Mouse (Mus musculus): Measurements from ENCODE around the gene Cacna1d. TPM values are rescaled to one million over a fixed set of nuclear protein-coding genes. Genes with fewer than 3 reads are reported as not detected.

Cacna1d gene
- polyA plus RNA-seq, 2 experiments = 4.9 to 13.0 TPM

DNA sequence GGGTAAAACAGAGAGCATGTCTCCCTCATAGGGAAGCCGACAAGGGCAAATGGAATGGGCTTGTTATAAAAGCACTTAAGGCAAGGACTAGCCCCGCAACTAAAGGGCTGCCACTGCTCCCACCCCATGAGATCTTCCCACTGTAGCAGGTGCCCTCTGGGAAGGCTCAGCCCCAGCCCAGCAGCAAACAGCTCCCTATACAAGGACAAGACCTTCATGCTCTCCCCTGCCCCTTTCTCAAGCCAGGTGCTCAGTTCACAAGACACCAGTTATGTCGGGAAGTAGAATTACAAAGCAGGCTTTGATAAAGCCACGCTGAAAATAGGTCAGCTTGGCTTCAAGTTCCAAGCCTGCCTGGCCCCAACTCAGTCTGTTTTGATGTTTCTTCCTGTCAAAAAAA, 233.6 kb downstream of the Cacna1d start:
- H3K4me1 ChIP-seq (ENCODE audit: control insufficient read depth, insufficient read depth, low read length) = peaks cover 11% of the 10 kb centered on the region; the same call in 1 of the 2 replicates
- DNase-seq (ENCODE audit: low spot score) (no peak), ATAC-seq (ENCODE audit: low FRiP score, low read depth) (no peak)
- H3K27me3 ChIP-seq (ENCODE audit: control insufficient read depth, insufficient read depth, low read length) = no peaks in the 10 kb centered on the region
- no peaks in the 10 kb centered on the region for H3K9me3 ChIP-seq (ENCODE audit: control insufficient read depth, low read length)
- H3K27ac ChIP-seq (replicated peaks; ENCODE audit: low read depth, low read length) = no peak overlapping the region
- no peak overlapping the region for H3K4me3 ChIP-seq (replicated peaks; ENCODE audit: low read length)
- no peak overlapping the region for H3K4me2 ChIP-seq (replicated peaks; ENCODE audit: low read depth, low read length, severe bottlenecking)
- no peaks in the 10 kb centered on the region for H3K36me3 ChIP-seq (ENCODE audit: control insufficient read depth, insufficient read depth, low read length)
- no peak overlapping the region for H3K9ac ChIP-seq (ENCODE audit: low read depth, low read length, severe bottlenecking)
- WGBS = 34% methylated on average over 4 of the region's 4 CpGs
- TF ChIP-seq POLR2A (IDR thresholded peaks at IDR 0.05; ENCODE audit: borderline replicate concordance, extremely low read depth, insufficient read depth, insufficient read length) = no peak

DNA sequence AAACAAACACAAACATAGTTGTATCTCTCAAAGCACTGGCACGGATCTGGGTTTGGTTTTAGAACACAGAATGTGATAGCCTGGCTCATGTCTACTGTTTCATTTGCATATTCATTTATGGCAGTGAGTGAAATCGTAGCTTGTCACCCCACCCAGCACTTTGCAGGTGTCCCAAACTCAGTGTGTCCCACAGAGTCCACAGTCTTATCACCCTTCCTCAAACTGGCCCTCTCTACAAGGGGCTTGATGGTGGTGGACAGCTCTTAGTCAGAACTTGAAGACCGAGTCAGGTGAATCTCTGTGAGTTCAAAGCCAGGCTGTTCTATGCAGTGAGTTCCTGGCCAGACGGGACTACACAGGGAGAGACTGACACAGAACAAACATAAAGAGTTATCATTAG, 234.8 kb downstream of the Cacna1d start:
- Histone ChIP-seq H3K9me3 (ENCODE audit: control insufficient read depth, low read length) (no peaks in the 10 kb centered on the region), H3K27ac (replicated peaks; ENCODE audit: low read depth, low read length) (no peak overlapping the region), H3K4me1 (ENCODE audit: control insufficient read depth, insufficient read depth, low read length) (peaks cover 11% of the 10 kb centered on the region; the same call in 1 of the 2 replicates), H3K9ac (ENCODE audit: low read depth, low read length, severe bottlenecking) (no peak overlapping the region), H3K4me3 (replicated peaks; ENCODE audit: low read length) (no peak overlapping the region), H3K27me3 (ENCODE audit: control insufficient read depth, insufficient read depth, low read length) (no peaks in the 10 kb centered on the region), H3K36me3 (ENCODE audit: control insufficient read depth, insufficient read depth, low read length) (no peaks in the 10 kb centered on the region), H3K4me2 (replicated peaks; ENCODE audit: low read depth, low read length, severe bottlenecking) (no peak overlapping the region)
- ATAC-seq (ENCODE audit: low FRiP score, low read depth) = no peak
- TF ChIP-seq POLR2A (IDR thresholded peaks at IDR 0.05; ENCODE audit: borderline replicate concordance, extremely low read depth, insufficient read depth, insufficient read length) = no peak
- DNase-seq (ENCODE audit: low spot score) = no peak
- WGBS = 80% methylated on average over 4 of the region's 4 CpGs

DNA sequence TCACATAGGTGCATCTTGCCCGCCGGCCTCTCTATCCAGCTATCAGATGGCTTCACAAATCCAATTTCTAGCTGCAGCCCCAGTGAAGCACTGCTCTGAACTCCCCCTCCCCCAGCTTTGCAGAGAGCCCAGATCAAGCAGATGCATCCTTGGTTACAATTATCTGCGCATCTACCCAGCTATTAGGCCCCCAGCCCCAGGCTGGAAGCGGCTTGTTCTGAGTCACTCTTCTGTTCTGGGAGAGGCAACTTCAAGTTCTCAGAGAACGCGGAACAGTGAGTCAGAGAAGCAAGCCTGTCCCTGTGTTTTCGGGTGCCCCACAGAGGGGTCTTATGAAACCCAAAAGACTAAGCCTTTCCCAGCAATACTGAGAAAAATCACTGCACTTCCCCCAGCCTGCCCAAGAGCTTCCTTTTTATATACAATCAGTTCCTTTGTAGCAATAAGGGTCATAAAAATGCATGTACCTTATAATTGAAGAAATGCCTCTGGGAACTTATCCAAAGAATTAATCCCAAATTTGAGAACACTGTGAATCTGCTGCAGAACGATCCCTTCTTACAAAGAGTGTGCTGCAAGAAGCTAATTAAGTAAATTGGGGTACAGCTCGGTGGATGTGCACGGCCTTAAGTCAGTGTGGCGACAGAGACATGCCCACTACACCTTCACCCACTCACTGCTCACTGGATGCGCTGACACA, 235.4 kb downstream of the Cacna1d start:
- H3K4me3 ChIP-seq (replicated peaks; ENCODE audit: low read length) = no peak overlapping the region
- H3K27ac ChIP-seq (replicated peaks; ENCODE audit: low read depth, low read length) = no peak overlapping the region
- H3K36me3 ChIP-seq (ENCODE audit: control insufficient read depth, insufficient read depth, low read length) = no peaks in the 10 kb centered on the region
- H3K27me3 ChIP-seq (ENCODE audit: control insufficient read depth, insufficient read depth, low read length) = no peaks in the 10 kb centered on the region
- no peak for ATAC-seq (ENCODE audit: low FRiP score, low read depth)
- no peak overlapping the region for H3K9ac ChIP-seq (ENCODE audit: low read depth, low read length, severe bottlenecking)
- H3K4me2 ChIP-seq (replicated peaks; ENCODE audit: low read depth, low read length, severe bottlenecking) = no peak overlapping the region
- peaks cover 11% of the 10 kb centered on the region; the same call in 1 of the 2 replicates for H3K4me1 ChIP-seq (ENCODE audit: control insufficient read depth, insufficient read depth, low read length)
- no peak for DNase-seq (ENCODE audit: low spot score)
- H3K9me3 ChIP-seq (ENCODE audit: control insufficient read depth, low read length) = no peaks in the 10 kb centered on the region
- no peak for TF ChIP-seq POLR2A (IDR thresholded peaks at IDR 0.05; ENCODE audit: borderline replicate concordance, extremely low read depth, insufficient read depth, insufficient read length)
- WGBS = 62% methylated on average over 12 of the region's 12 CpGs

DNA sequence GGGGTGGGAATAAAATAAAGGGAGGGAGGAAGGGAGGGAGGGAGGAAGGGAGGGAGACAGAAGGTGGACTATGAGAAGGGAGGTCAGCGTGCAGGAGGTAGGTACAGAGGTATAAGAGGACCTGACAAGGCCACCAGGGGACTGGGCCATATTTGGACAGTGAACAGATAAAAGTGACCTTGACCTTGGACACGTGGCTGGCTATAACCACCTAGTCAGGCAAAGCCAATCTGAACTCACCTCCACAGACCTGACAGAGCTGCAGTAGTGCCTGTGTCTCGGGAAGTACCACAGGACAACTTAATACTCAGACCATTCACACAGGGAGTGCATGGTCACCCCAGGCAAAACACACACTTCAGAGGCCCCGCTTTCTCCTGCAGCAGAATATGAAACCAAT, 236.5 kb downstream of the Cacna1d start:
- H3K4me2 ChIP-seq (replicated peaks; ENCODE audit: low read depth, low read length, severe bottlenecking) = no peak overlapping the region
- H3K27ac ChIP-seq (replicated peaks; ENCODE audit: low read depth, low read length) = no peak overlapping the region
- no peaks in the 10 kb centered on the region for H3K36me3 ChIP-seq (ENCODE audit: control insufficient read depth, insufficient read depth, low read length)
- no peak overlapping the region for H3K4me3 ChIP-seq (replicated peaks; ENCODE audit: low read length)
- peaks cover 11% of the 10 kb centered on the region; the same call in 1 of the 2 replicates for H3K4me1 ChIP-seq (ENCODE audit: control insufficient read depth, insufficient read depth, low read length)
- TF ChIP-seq POLR2A (IDR thresholded peaks at IDR 0.05; ENCODE audit: borderline replicate concordance, extremely low read depth, insufficient read depth, insufficient read length) = no peak
- no peak for DNase-seq (ENCODE audit: low spot score)
- ATAC-seq (ENCODE audit: low FRiP score, low read depth) = no peak
- no peaks in the 10 kb centered on the region for H3K27me3 ChIP-seq (ENCODE audit: control insufficient read depth, insufficient read depth, low read length)
- 73% methylated on average over 4 of the region's 4 CpGs for WGBS
- no peak overlapping the region for H3K9ac ChIP-seq (ENCODE audit: low read depth, low read length, severe bottlenecking)
- no peaks in the 10 kb centered on the region for H3K9me3 ChIP-seq (ENCODE audit: control insufficient read depth, low read length)

DNA sequence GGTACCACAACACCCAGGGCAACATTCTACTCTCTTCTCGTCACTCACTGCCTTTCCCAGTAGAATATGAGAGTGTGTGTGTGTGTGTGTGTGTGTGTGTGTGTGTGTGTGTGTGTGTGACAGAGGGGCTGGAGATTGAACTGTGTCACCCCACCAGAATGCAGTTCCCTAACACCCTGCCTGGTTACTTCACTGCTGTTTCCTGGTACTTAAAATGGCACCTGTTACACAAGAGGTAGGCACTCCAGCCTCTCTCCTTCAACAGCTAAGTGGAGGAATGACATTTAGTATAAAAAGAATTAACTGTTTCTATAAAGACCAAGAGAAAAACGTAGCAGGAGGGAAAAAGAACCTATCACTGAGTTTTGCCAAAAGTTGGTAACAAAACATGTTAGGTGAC, 238.4 kb downstream of the Cacna1d start:
- Histone ChIP-seq H3K9ac (ENCODE audit: low read depth, low read length, severe bottlenecking) (no peak overlapping the region), H3K4me2 (replicated peaks; ENCODE audit: low read depth, low read length, severe bottlenecking) (no peak overlapping the region), H3K9me3 (ENCODE audit: control insufficient read depth, low read length) (no peaks in the 10 kb centered on the region), H3K4me3 (replicated peaks; ENCODE audit: low read length) (no peak overlapping the region), H3K36me3 (ENCODE audit: control insufficient read depth, insufficient read depth, low read length) (no peaks in the 10 kb centered on the region), H3K27ac (replicated peaks; ENCODE audit: low read depth, low read length) (no peak overlapping the region), H3K27me3 (ENCODE audit: control insufficient read depth, insufficient read depth, low read length) (no peaks in the 10 kb centered on the region), H3K4me1 (ENCODE audit: control insufficient read depth, insufficient read depth, low read length) (peaks cover 10% of the 10 kb centered on the region; the same call in 1 of the 2 replicates)
- DNase-seq (ENCODE audit: low spot score) (no peak), ATAC-seq (ENCODE audit: low FRiP score, low read depth) (no peak)
- no peak for TF ChIP-seq POLR2A (IDR thresholded peaks at IDR 0.05; ENCODE audit: borderline replicate concordance, extremely low read depth, insufficient read depth, insufficient read length)
- WGBS = 69% methylated on average over 2 of the region's 2 CpGs

Measured in limb, embryonic 14.5 days (tissue).